Mouse (Mus musculus): ENCODE results near the gene Daglb.

The Daglb gene

GRCm38 (mm10) chr5:143487193-143487592, 22.8 kb downstream of the Daglb start:
- DNase-seq (ENCODE audit: low read depth, low spot score), result no peak

DNA sequence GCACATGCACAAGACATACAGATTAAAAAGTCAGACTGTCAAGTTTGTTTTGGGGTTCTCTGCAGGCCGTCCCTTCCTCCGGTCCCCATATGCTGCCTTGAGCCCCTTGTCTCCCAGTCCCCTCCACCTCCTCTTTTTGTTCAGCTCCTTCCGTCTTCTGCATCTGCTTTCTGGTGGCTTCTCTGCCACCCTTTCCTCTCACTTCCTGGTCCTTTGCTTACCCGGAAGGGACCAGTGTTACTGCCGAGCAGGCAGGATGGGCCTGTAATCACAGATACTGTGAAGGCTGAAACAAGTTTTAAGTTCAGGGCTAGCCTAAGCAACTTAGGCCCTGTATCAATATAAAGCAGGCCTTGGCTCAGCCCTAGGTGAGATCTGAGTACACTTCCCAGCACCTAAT, 23.6 kb downstream of the Daglb start:
- DNase-seq (ENCODE audit: low read depth, low spot score), result no peak

- no peak for DNase-seq (ENCODE audit: low read depth, low spot score)
These were observed 25.5 kb downstream of the Daglb start for GRCm38 (mm10) chr5:143489749-143490342.

DNA sequence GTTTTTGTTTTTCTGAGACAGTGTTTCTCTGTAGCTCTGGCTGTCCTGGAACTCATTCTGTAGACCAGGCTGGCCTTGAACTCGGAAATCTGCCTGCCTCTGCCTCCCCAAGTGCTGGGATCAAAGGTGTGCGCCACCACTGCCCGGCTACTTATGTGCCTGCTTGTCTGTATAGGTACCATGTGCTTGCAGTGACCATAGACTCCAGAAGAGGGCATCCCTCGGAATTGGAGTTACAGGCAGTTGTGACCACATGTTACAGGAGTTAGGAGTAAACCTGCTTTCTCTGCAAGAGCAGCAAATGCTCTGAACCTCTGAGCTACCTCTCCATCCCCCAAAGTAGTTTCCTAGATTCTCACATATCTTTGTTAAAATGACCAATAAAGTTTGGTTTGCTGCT, 27.4 kb downstream of the Daglb start:
- DNase-seq (ENCODE audit: low read depth, low spot score), result peak; percentile 76

DNA sequence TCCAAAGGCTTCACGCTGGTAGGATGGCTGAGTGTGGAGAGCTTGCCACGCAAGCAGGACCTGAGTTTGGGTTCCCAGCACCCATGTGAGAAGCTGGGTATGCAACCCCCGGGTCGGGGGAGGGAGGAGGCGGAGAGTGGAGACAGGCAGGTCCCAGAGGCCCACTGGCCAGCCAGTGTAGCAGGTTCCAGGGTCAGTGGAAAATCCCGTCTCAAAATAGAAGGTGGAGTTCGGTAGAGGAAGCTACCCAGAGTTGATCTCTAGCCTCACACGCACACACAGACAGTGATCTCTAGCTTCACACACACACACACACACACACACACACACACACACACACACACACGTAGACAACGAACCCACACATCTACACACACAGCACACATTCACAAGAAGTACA, 28.8 kb downstream of the Daglb start:
- no peak for DNase-seq (ENCODE audit: low read depth, low spot score)

DNA sequence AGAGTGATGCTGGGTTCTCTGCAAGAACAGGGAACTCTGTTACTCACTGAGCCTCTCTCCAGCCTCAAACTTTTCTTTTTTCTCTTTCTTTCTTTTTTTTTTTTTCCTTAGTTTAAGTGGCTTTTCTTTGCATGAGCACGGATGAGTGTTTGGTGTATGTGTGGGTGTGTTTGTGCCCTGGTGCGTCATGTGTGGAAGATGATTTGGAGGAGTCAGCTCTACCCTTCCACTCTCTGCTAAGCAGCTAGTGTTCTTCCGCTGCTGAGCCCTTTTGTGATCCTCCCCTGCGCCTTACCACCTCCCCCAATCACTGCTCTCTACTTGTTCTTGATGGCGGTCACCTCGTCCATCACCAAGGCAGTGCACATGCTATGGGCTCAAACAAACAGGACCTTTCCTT, 31.3 kb downstream of the Daglb start:
- DNase-seq (ENCODE audit: low read depth, low spot score), result no peak

- DNase-seq (ENCODE audit: low read depth, low spot score), result no peak
These were observed 33.1 kb downstream of the Daglb start for GRCm38 (mm10) chr5:143497451-143497850.

DNA sequence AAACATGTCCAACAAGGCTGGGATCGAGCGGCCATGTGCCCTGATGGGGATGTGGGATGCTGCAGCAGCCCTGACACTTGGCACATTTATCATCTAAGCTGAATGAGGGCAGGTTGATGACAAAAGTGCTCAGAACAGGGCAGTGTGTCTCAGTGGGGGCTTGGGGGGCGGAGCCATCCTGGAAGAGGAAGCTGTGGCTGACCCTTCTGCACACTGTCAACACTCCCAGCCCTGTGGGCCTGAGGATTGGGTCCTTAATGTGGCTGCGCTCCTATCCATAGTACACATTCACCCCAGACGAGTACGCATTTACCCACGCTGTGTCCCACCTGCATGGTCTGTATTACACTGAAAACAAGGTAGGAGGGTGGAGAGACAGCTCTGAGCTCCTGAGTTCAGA, 34.8 kb downstream of the Daglb start:
- no peak for DNase-seq (ENCODE audit: low read depth, low spot score)

DNA sequence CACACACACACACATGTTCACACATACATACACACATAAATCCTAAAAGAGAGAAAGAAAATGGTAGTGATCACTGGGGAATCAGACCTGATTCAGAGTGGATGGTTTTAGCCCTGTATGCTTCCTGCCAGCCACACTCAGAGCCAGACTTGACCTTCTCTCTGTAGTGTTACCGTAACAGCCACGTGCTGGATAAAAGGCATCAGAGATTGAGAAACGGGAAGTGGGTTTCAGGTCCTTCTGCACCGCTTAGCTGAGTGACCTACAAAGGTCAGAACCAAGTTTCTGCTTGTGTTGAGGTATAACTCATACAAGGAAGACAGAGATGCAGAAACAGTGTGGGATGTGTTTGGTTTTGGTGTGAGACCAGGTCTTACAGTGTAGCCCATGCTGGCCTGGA, 35.3 kb downstream of the Daglb start:
- DNase-seq (ENCODE audit: low read depth, low spot score), result no peak

DNA sequence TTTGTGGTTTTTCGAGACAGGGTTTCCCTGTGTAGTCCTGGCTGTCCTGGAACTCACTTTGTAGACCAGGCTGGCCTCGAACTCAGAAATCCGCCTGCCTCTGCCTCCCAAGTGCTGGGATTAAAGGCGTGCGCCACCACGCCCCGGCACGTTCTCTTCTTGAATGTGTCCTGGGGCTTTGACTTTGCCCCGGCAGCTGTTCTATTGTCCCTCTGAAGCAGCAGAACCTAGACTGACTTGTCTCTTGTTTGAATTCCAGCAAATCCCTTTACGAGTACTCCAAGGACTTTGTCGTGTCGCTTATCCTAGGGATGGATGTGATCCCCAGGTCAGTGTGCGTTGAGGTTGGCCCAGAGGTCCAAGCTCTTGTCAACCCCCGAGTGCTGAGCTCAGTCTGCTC, 36.3 kb downstream of the Daglb start:
- peak; percentile 70 for DNase-seq (ENCODE audit: low read depth, low spot score)

- DNase-seq (ENCODE audit: low read depth, low spot score), result no peak
These were observed 36.8 kb downstream of the Daglb start for GRCm38 (mm10) chr5:143501140-143501539.

DNA sequence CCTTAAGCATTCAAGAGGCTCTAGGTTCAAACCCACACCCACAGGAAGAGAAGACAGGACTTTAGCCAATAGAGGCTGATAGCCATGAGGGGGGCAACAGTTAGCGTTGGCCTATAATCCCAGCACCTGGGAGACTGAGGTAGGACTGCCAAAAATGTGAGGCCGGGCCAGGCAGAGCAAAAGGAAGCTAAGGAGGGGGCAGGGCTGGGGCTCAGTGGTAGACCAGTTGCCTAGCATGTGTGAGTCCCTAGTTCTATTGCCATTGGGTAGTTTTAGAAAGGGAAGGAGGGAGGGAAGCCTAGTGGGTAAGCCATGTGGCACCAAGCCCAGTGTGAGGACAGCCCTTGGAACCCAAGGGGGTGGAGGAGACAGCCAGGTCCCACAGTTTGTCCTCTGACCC, 37.3 kb downstream of the Daglb start:
- DNase-seq (ENCODE audit: low read depth, low spot score), result no peak

- DNase-seq (ENCODE audit: low read depth, low spot score), result no peak
These were observed 38.6 kb downstream of the Daglb start for GRCm38 (mm10) chr5:143502899-143503557.

- no peak for DNase-seq (ENCODE audit: low read depth, low spot score)
These were observed 39.4 kb downstream of the Daglb start for GRCm38 (mm10) chr5:143503740-143504139.

- DNase-seq (ENCODE audit: low read depth, low spot score), result peak; percentile 63
These were observed 40.1 kb downstream of the Daglb start for GRCm38 (mm10) chr5:143504453-143504852.

DNA sequence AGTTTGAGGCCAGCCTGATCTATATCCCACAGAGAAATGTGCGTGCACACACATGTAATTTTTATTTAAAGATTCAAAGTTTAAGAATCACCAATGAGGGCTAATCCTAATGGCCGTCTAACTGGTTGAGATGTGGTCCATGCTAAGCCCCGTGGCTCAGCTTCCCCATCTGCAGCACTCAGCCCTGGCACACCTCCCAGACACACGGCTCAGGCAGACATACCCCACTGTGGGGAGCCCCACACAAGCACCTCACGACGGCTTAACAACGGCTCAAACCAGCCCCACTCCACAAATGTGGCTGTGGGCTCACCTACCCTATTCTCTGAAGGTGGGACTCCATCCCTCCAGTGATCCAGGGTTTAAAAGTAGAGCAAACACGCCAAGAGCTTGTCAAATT, 40.7 kb downstream of the Daglb start:
- no peak for DNase-seq (ENCODE audit: low read depth, low spot score)

GRCm38 (mm10) chr5:143505545-143505944, 41.2 kb downstream of the Daglb start:
- DNase-seq (ENCODE audit: low read depth, low spot score), result no peak

- no peak for DNase-seq (ENCODE audit: low read depth, low spot score)
These were observed 44.9 kb downstream of the Daglb start for GRCm38 (mm10) chr5:143509294-143509693.

GRCm38 (mm10) chr5:143509737-143510136, 45.4 kb downstream of the Daglb start:
- DNase-seq (ENCODE audit: low read depth, low spot score), result peak; percentile 41

DNA sequence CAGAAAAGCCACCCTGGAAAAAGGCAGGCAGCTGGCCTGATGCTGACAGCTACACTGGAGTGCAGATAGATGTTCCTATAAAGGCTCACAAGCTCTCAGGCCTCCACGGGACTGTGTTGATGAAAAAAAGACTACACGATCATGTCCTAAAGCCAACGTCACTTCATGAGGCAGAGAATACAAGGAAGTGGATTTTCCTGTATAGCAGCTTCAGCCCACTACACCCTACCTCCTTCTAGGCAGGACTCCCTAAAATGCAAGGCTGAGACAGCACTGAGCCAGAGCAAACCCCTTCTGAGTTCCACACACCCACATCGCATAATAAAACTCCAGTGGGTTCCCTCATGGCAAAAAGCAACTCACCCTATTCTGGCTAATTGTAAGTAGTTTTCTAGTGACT, 47.2 kb downstream of the Daglb start:
- DNase-seq (ENCODE audit: low read depth, low spot score), result no peak

DNA sequence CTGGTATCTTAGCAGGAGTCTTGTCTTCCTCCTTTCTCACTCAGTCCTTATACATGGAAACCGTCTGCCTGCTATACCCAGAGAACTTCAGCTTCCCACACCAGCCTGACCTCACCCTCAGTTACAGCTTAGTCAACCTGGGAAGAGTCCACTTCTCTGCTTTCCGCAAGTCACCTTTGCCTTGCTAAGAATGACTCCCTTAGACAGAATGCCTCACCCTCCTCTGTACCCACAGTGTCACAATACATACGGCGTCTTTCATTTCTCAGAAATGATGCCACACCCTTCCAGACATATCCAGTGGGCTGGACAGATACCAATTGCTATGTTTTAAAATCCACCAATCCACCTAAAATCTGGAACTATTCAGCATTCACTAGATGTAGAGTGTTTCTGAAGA, 47.9 kb downstream of the Daglb start:
- no peak for DNase-seq (ENCODE audit: low read depth, low spot score)

- DNase-seq (ENCODE audit: low read depth, low spot score), result peak; percentile 63
These were observed 50.5 kb downstream of the Daglb start for GRCm38 (mm10) chr5:143514878-143515277.

GRCm38 (mm10) chr5:143517005-143517404, 52.6 kb downstream of the Daglb start:
- DNase-seq (ENCODE audit: low read depth, low spot score), result no peak

- DNase-seq (ENCODE audit: low read depth, low spot score), result no peak
These were observed 53.1 kb downstream of the Daglb start for GRCm38 (mm10) chr5:143517436-143517835.
